Mouse (Mus musculus): Measurements from ENCODE around the gene Ncaph2. TPM values are rescaled to one million over a fixed set of nuclear protein-coding genes. Genes with fewer than 3 reads are reported as not detected.

The Ncaph2 gene
- polyA plus RNA-seq, 1 experiment: 185 TPM

GRCm38 (mm10) chr15:89334774-89335537 is 20.6 kb upstream of the Ncaph2 start:
- Histone ChIP-seq H3K79me2 (ENCODE audit: control insufficient read depth, insufficient read depth) (no peaks in the 10 kb centered on the region), H3K27me3 (ENCODE audit: control insufficient read depth, insufficient read depth, insufficient read length) (peaks cover 23% of the 10 kb centered on the region), H3K79me3 (ENCODE audit: low read depth) (no peaks in the 10 kb centered on the region), H3K36me3 (ENCODE audit: control insufficient read depth, insufficient read depth) (no peaks in the 10 kb centered on the region), H3ac (ENCODE audit: control insufficient read depth, insufficient read length, low read depth) (no peak overlapping the region), H3K4me3 (ENCODE audit: insufficient read depth, poor library complexity, severe bottlenecking) (no peak overlapping the region)
- TF ChIP-seq MAX (IDR thresholded peaks at IDR 0.05) (no peak), CEBPB (IDR thresholded peaks at IDR 0.05; ENCODE audit: low read depth) (no peak)

GRCm38 (mm10) chr15:89336422-89336821 is 19.1 kb upstream of the Ncaph2 start:
- no peak for TF ChIP-seq CTCF (IDR thresholded peaks at IDR 0.05; ENCODE audit: control insufficient read depth, insufficient read depth, insufficient read length)
- TF ChIP-seq MYOG (IDR thresholded peaks at IDR 0.05; ENCODE audit: control insufficient read depth, extremely low read depth, insufficient read length): no peak
- no peak for TF ChIP-seq MYOD1 (IDR thresholded peaks at IDR 0.05; ENCODE audit: control insufficient read depth, insufficient read length, low read depth)
- TF ChIP-seq USF1 (IDR thresholded peaks at IDR 0.05; ENCODE audit: low read depth): no peak
- no peak for TF ChIP-seq FOSL1 (IDR thresholded peaks at IDR 0.05; ENCODE audit: insufficient read depth, low read length, poor library complexity, severe bottlenecking)
- TF ChIP-seq CEBPB (IDR thresholded peaks at IDR 0.05; ENCODE audit: low read depth): no peak
- no peak for TF ChIP-seq MAX (IDR thresholded peaks at IDR 0.05)
- H3K79me3 ChIP-seq (ENCODE audit: low read depth): no peaks in the 10 kb centered on the region
- no peaks in the 10 kb centered on the region for H3K79me2 ChIP-seq (ENCODE audit: control insufficient read depth, insufficient read depth)
- H3ac ChIP-seq (ENCODE audit: control insufficient read depth, insufficient read length, low read depth): no peak overlapping the region
- H3K4me3 ChIP-seq (ENCODE audit: insufficient read depth, poor library complexity, severe bottlenecking): no peak overlapping the region
- no peaks in the 10 kb centered on the region for H3K36me3 ChIP-seq (ENCODE audit: control insufficient read depth, insufficient read depth)
- peaks cover 23% of the 10 kb centered on the region for H3K27me3 ChIP-seq (ENCODE audit: control insufficient read depth, insufficient read depth, insufficient read length)

GRCm38 (mm10) chr15:89339696-89340095 is 15.8 kb upstream of the Ncaph2 start:
- Histone ChIP-seq H3K79me3 (ENCODE audit: low read depth) (no peaks in the 10 kb centered on the region), H3ac (ENCODE audit: control insufficient read depth, insufficient read length, low read depth) (no peak overlapping the region), H3K36me3 (ENCODE audit: control insufficient read depth, insufficient read depth) (no peaks in the 10 kb centered on the region), H3K4me3 (ENCODE audit: insufficient read depth, poor library complexity, severe bottlenecking) (no peak overlapping the region), H3K79me2 (ENCODE audit: control insufficient read depth, insufficient read depth) (no peaks in the 10 kb centered on the region), H3K27me3 (ENCODE audit: control insufficient read depth, insufficient read depth, insufficient read length) (peaks cover 7% of the 10 kb centered on the region)
- TF ChIP-seq MYOD1 (IDR thresholded peaks at IDR 0.05; ENCODE audit: control insufficient read depth, insufficient read length, low read depth) (no peak), CEBPB (IDR thresholded peaks at IDR 0.05; ENCODE audit: low read depth) (no peak), MYOG (IDR thresholded peaks at IDR 0.05; ENCODE audit: control insufficient read depth, extremely low read depth, insufficient read length) (no peak), MAX (IDR thresholded peaks at IDR 0.05) (no peak), USF1 (IDR thresholded peaks at IDR 0.05; ENCODE audit: low read depth) (no peak), CTCF (IDR thresholded peaks at IDR 0.05; ENCODE audit: control insufficient read depth, insufficient read depth, insufficient read length) (no peak), FOSL1 (IDR thresholded peaks at IDR 0.05; ENCODE audit: insufficient read depth, low read length, poor library complexity, severe bottlenecking) (no peak)

GRCm38 (mm10) chr15:89340136-89340535 is 15.4 kb upstream of the Ncaph2 start:
- no peak for TF ChIP-seq CEBPB (IDR thresholded peaks at IDR 0.05; ENCODE audit: low read depth)
- TF ChIP-seq MYOD1 (IDR thresholded peaks at IDR 0.05; ENCODE audit: control insufficient read depth, insufficient read length, low read depth): no peak
- H3K4me3 ChIP-seq (ENCODE audit: insufficient read depth, poor library complexity, severe bottlenecking): no peak overlapping the region
- no peaks in the 10 kb centered on the region for H3K79me3 ChIP-seq (ENCODE audit: low read depth)
- peaks cover 2% of the 10 kb centered on the region for H3K27me3 ChIP-seq (ENCODE audit: control insufficient read depth, insufficient read depth, insufficient read length)
- no peak overlapping the region for H3ac ChIP-seq (ENCODE audit: control insufficient read depth, insufficient read length, low read depth)
- no peaks in the 10 kb centered on the region for H3K36me3 ChIP-seq (ENCODE audit: control insufficient read depth, insufficient read depth)
- no peaks in the 10 kb centered on the region for H3K79me2 ChIP-seq (ENCODE audit: control insufficient read depth, insufficient read depth)

- Histone ChIP-seq H3K27me3 (ENCODE audit: control insufficient read depth, insufficient read depth, insufficient read length) (no peaks in the 10 kb centered on the region), H3K79me2 (ENCODE audit: control insufficient read depth, insufficient read depth) (no peaks in the 10 kb centered on the region)
Measured at GRCm38 (mm10) chr15:89341678-89342077, 13.8 kb upstream of the Ncaph2 start.

GRCm38 (mm10) chr15:89343325-89343724 is 12.2 kb upstream of the Ncaph2 start:
- Histone ChIP-seq H3K79me2 (ENCODE audit: control insufficient read depth, insufficient read depth) (no peaks in the 10 kb centered on the region), H3ac (ENCODE audit: control insufficient read depth, insufficient read length, low read depth) (no peak overlapping the region), H3K79me3 (ENCODE audit: low read depth) (no peaks in the 10 kb centered on the region), H3K27me3 (ENCODE audit: control insufficient read depth, insufficient read depth, insufficient read length) (no peaks in the 10 kb centered on the region), H3K36me3 (ENCODE audit: control insufficient read depth, insufficient read depth) (no peaks in the 10 kb centered on the region), H3K4me3 (ENCODE audit: insufficient read depth, poor library complexity, severe bottlenecking) (no peak overlapping the region)
- TF ChIP-seq CTCF (IDR thresholded peaks at IDR 0.05; ENCODE audit: control insufficient read depth, insufficient read depth, insufficient read length): no peak
- TF ChIP-seq USF1 (IDR thresholded peaks at IDR 0.05; ENCODE audit: low read depth): no peak
- TF ChIP-seq MYOD1 (IDR thresholded peaks at IDR 0.05; ENCODE audit: control insufficient read depth, insufficient read length, low read depth): no peak
- TF ChIP-seq CEBPB (IDR thresholded peaks at IDR 0.05; ENCODE audit: low read depth): no peak
- TF ChIP-seq MYOG (IDR thresholded peaks at IDR 0.05; ENCODE audit: control insufficient read depth, extremely low read depth, insufficient read length): no peak
- TF ChIP-seq FOSL1 (IDR thresholded peaks at IDR 0.05; ENCODE audit: insufficient read depth, low read length, poor library complexity, severe bottlenecking): no peak
- TF ChIP-seq MAX (IDR thresholded peaks at IDR 0.05): no peak

More at GRCm38 (mm10) chr15:89341678-89342077, 13.8 kb upstream of the Ncaph2 start:
- Histone ChIP-seq H3K79me3 (ENCODE audit: low read depth) (no peaks in the 10 kb centered on the region), H3ac (ENCODE audit: control insufficient read depth, insufficient read length, low read depth) (no peak overlapping the region), H3K4me3 (ENCODE audit: insufficient read depth, poor library complexity, severe bottlenecking) (no peak overlapping the region), H3K36me3 (ENCODE audit: control insufficient read depth, insufficient read depth) (no peaks in the 10 kb centered on the region)
- TF ChIP-seq MYOG (IDR thresholded peaks at IDR 0.05; ENCODE audit: control insufficient read depth, extremely low read depth, insufficient read length): no peak
- TF ChIP-seq MYOD1 (IDR thresholded peaks at IDR 0.05; ENCODE audit: control insufficient read depth, insufficient read length, low read depth): no peak
- TF ChIP-seq CEBPB (IDR thresholded peaks at IDR 0.05; ENCODE audit: low read depth): no peak
- TF ChIP-seq CTCF (IDR thresholded peaks at IDR 0.05; ENCODE audit: control insufficient read depth, insufficient read depth, insufficient read length): no peak
- no peak for TF ChIP-seq USF1 (IDR thresholded peaks at IDR 0.05; ENCODE audit: low read depth)
- no peak for TF ChIP-seq MAX (IDR thresholded peaks at IDR 0.05)

Data from C2C12 (cell line).